8 mouse cellular contexts compared by ENCODE assay signal in genomic region chr9:113706841-113707240, GRCm38 (mm10). TPM values are rescaled to one million over a fixed set of nuclear protein-coding genes. Genes with fewer than 3 reads are reported as not detected.
DNase-seq lines count a peak whose midpoint lies in the region; ATAC-seq and TF ChIP-seq lines count a peak whose summit lies in the region.

No protein-coding gene starts in this region.

- H3K27ac ChIP-seq in gastrocnemius, adult 2 months = peak overlapping the region; percentile 93
- no peak overlapping the region for H3K27ac ChIP-seq in forebrain, embryonic 13.5 days
- H3K27ac ChIP-seq in limb, embryonic 15.5 days = no peak overlapping the region
- H3K27ac ChIP-seq in stomach, embryonic 16.5 days (ENCODE audit: low read length) = no peak overlapping the region

- DNase-seq in gastrocnemius, adult 2 months = no peak
- no peak for DNase-seq in gastrocnemius, postnatal 14 days
- no peak for DNase-seq in urinary bladder, postnatal 25 days (ENCODE audit: low spot score)
- DNase-seq in layer of hippocampus, adult 8-10 months (ENCODE audit: low spot score in 2 of 2) = no peak

- WGBS in forebrain, embryonic 13.5 days = 71% methylated on average over 9 of the region's 9 CpGs
- 45% methylated on average over 9 of the region's 9 CpGs for WGBS in limb, embryonic 15.5 days
- 34% methylated on average over 9 of the region's 9 CpGs for WGBS in stomach, embryonic 16.5 days

- H3K4me3 ChIP-seq in gastrocnemius, adult 2 months = peak overlapping the region; percentile 99
- peak overlapping the region; percentile 91 for H3K4me3 ChIP-seq in E14TG2a.4 (replicated peaks; ENCODE audit: low read length)
- H3K4me3 ChIP-seq in forebrain, embryonic 13.5 days = peak overlapping the region; percentile 98
- peak overlapping the region; percentile 83 for H3K4me3 ChIP-seq in limb, embryonic 15.5 days
- H3K4me3 ChIP-seq in stomach, embryonic 16.5 days (replicated peaks; ENCODE audit: low read length) = peak overlapping the region; percentile 94

- H3K9ac ChIP-seq in forebrain, embryonic 13.5 days = peak overlapping the region; percentile 96
- H3K9ac ChIP-seq in limb, embryonic 15.5 days = 0 out of 2 replicates have a peak overlapping the region, but pooled peaks have one; percentile 31
- peak overlapping the region; percentile 97 for H3K9ac ChIP-seq in stomach, embryonic 16.5 days (ENCODE audit: low read length)

- 0 out of 2 replicates have a peak, but pooled peaks cover 3% of the 10 kb centered on the region for H3K27me3 ChIP-seq in E14TG2a.4 (ENCODE audit: insufficient read depth, low read length)
- no peaks in the 10 kb centered on the region for H3K27me3 ChIP-seq in forebrain, embryonic 13.5 days
- H3K27me3 ChIP-seq in limb, embryonic 15.5 days = no peaks in the 10 kb centered on the region
- H3K27me3 ChIP-seq in stomach, embryonic 16.5 days (ENCODE audit: control insufficient read depth, insufficient read depth, low read length) = no peaks in the 10 kb centered on the region

- intact Hi-C loops in gastrocnemius, adult 2 months (cut with DNase I) = loop anchor here (5.0 kb wide), 1 partner anchor 35 kb away; the partner anchor contains the start of gene Clasp2
- intact Hi-C loops in gastrocnemius, postnatal 14 days (cut with DNase I; ENCODE audit: low total_unique reads) = no loop called here

- TF ChIP-seq CTCF in gastrocnemius, adult 2 months (IDR thresholded peaks at IDR 0.05) = no peak
- no peak for TF ChIP-seq CTCF in E14TG2a.4 (conservative IDR thresholded peaks at IDR 0.05; ENCODE audit: low read length)

- ATAC-seq in forebrain, embryonic 13.5 days = no peak
- no peak for ATAC-seq in limb, embryonic 15.5 days (ENCODE audit: insufficient number of reproducible peaks, low FRiP score, low TSS enrichment, low read depth)
- ATAC-seq in stomach, embryonic 16.5 days (ENCODE audit: insufficient read depth, low FRiP score) = no peak

- H3K4me2 ChIP-seq in forebrain, embryonic 13.5 days = peak overlapping the region; percentile 79
- peak overlapping the region; percentile 53 for H3K4me2 ChIP-seq in limb, embryonic 15.5 days
- peak overlapping the region; percentile 69 for H3K4me2 ChIP-seq in stomach, embryonic 16.5 days (ENCODE audit: low read depth, low read length)

- peaks cover 11% of the 10 kb centered on the region; the same call in 1 of the 2 replicates for H3K36me3 ChIP-seq in E14TG2a.4 (ENCODE audit: insufficient read depth, low read length)
- H3K36me3 ChIP-seq in forebrain, embryonic 13.5 days (ENCODE audit: poor library complexity, severe bottlenecking) = no peaks in the 10 kb centered on the region
- no peaks in the 10 kb centered on the region for H3K36me3 ChIP-seq in limb, embryonic 15.5 days
- H3K36me3 ChIP-seq in stomach, embryonic 16.5 days (ENCODE audit: control insufficient read depth, insufficient read depth, low read length) = no peaks in the 10 kb centered on the region

- H3K9me3 ChIP-seq in E14TG2a.4 (ENCODE audit: low read length) = peaks cover 5% of the 10 kb centered on the region; the same call in 1 of the 2 replicates
- no peaks in the 10 kb centered on the region for H3K9me3 ChIP-seq in forebrain, embryonic 13.5 days (replicated peaks)
- H3K9me3 ChIP-seq in limb, embryonic 15.5 days = no peaks in the 10 kb centered on the region
- H3K9me3 ChIP-seq in stomach, embryonic 16.5 days (replicated peaks; ENCODE audit: control insufficient read depth, low read length) = no peaks in the 10 kb centered on the region

- peaks cover 36% of the 10 kb centered on the region for H3K4me1 ChIP-seq in E14TG2a.4 (replicated peaks; ENCODE audit: low read depth, low read length)
- H3K4me1 ChIP-seq in forebrain, embryonic 13.5 days = peaks cover 26% of the 10 kb centered on the region
- H3K4me1 ChIP-seq in limb, embryonic 15.5 days = peaks cover 25% of the 10 kb centered on the region
- H3K4me1 ChIP-seq in stomach, embryonic 16.5 days (ENCODE audit: control insufficient read depth, insufficient read depth, low read length) = peaks cover 19% of the 10 kb centered on the region

RNA-seq across cellular contexts. Expression of gene Pdcd6ip, which starts 1.2 kb away (rescaled TPM):
- 10 to 100 TPM; 37.1 to 42.5 TPM for total RNA-seq in gastrocnemius, adult 2 months (2021)
- 10 to 100 TPM; 40.3 to 44.7 TPM for total RNA-seq in gastrocnemius, postnatal 14 days (2021)
- 38.7 and 45.6 TPM in 2 replicates for polyA plus RNA-seq in forebrain, embryonic 13.5 days (2015; fragmentation: Nextera tagmentation; extraction: Ambion mirVana)
- 82.8 and 82.9 TPM in 2 replicates for polyA plus RNA-seq in limb, embryonic 15.5 days (2015; fragmentation: Nextera tagmentation; extraction: Ambion mirVana)
- 99.5 and 113 TPM in 2 replicates for polyA plus RNA-seq in stomach, embryonic 16.5 days (2015; fragmentation: Nextera tagmentation; extraction: Ambion mirVana)
- total RNA-seq in layer of hippocampus, adult 8-10 months (2022) = 10 to 100 TPM; 65.8 to 74.4 (median 68.9) TPM

RNA-seq across cellular contexts. Expression of gene Clasp2, which starts 34.4 kb away (rescaled TPM):
- total RNA-seq in gastrocnemius, adult 2 months (2021) = 10 to 100 TPM; 42.0 to 52.7 TPM
- total RNA-seq in gastrocnemius, postnatal 14 days (2021) = 10 to 100 TPM; 39.5 to 44.5 TPM
- 84.9 and 91.3 TPM in 2 replicates for polyA plus RNA-seq in forebrain, embryonic 13.5 days (2015; fragmentation: Nextera tagmentation; extraction: Ambion mirVana)
- 21.3 and 22.2 TPM in 2 replicates for polyA plus RNA-seq in limb, embryonic 15.5 days (2015; fragmentation: Nextera tagmentation; extraction: Ambion mirVana)
- polyA plus RNA-seq in stomach, embryonic 16.5 days (2015; fragmentation: Nextera tagmentation; extraction: Ambion mirVana) = 22.5 and 25.0 TPM in 2 replicates
- 100 to 1,000 TPM; 189 to 217 (median 199) TPM for total RNA-seq in layer of hippocampus, adult 8-10 months (2022)

Comparison
In these comparisons a context has a peak if more than half of its experiments do, and no peak if none do; other contexts are left out.
1. H3K9ac ChIP-seq: peak in every context shown above with its lines; median percentile 97 in stomach, embryonic 16.5 days; 96 in forebrain, embryonic 13.5 days; 31 in limb, embryonic 15.5 days.